Mouse (Mus musculus) olfactory bulb, adult 2 months (tissue): Measurements from ENCODE around the gene Atxn2l. TPM values are rescaled to one million over a fixed set of nuclear protein-coding genes. Genes with fewer than 3 reads are reported as not detected.

Experiments used
- H3K27ac ChIP-seq: fragments of 200-500 bp; 2 replicates; pipeline ENCODE4 v1.5.1; 2012; ENCODE audit warnings: low read depth, low read length; ENCODE audit not compliant: insufficient read depth
- H3K4me1 ChIP-seq: fragments of 200-500 bp; 2 replicates; pipeline ENCODE4 v1.6.1; 2012; ENCODE audit warnings: low read length; ENCODE audit not compliant: control insufficient read depth, insufficient read depth
- H3K4me3 ChIP-seq: fragments of 200-500 bp; 2 replicates; pipeline ENCODE4 v1.5.1; 2012; ENCODE audit warnings: mild to moderate bottlenecking, low read depth, low read length, moderate library complexity; ENCODE audit not compliant: insufficient read depth
- CTCF ChIP-seq: fragments of 200-500 bp; IDR thresholded peaks from 2 replicates; pipeline ENCODE4 v1.5.1; 2012; ENCODE audit warnings: low read depth, mild to moderate bottlenecking, low read length, moderate library complexity; ENCODE audit not compliant: insufficient read depth
- POLR2A ChIP-seq: fragments of 200-500 bp; IDR thresholded peaks from 2 replicates; pipeline ENCODE4 v1.6.1; 2012; ENCODE audit warnings: mild to moderate bottlenecking, low read depth, low read length, moderate library complexity; ENCODE audit not compliant: insufficient read depth
- WGBS: fragments of 180-500 bp; shearing (Covaris S2); methylation state at CpG from one replicate; pipeline ENCODE4 v1.1.7; 2018; 5-methylcytosine and 5-hydroxymethylcytosine counted together
- polyA plus RNA-seq: library from polyadenylated mRNA; stranded (reverse); fragments of >200 nt; gene quantifications from 2 replicates; pipeline ENCODE4 v1.2.4, GENCODE M21; 2012; ENCODE audit warnings: low replicate concordance; ENCODE audit not compliant: missing spikeins, insufficient read depth, insufficient read length

Gene Atxn2l
- polyA plus RNA-seq, 1 experiment = not detected

- Histone ChIP-seq H3K27ac (no peak overlapping the region), H3K4me1 (peaks cover 9% of the 10 kb centered on the region; the same call in 1 of the 2 replicates), H3K4me3 (no peak overlapping the region)
- TF ChIP-seq CTCF (no peak), POLR2A (no peak)
- WGBS = 64% methylated on average over 10 of the region's 10 CpGs
These were observed 42.4 kb downstream of the Atxn2l start for GRCm38 (mm10) chr7:126460623-126461399.

GRCm38 (mm10) chr7:126458844-126459618, 44.2 kb downstream of the Atxn2l start:
- TF ChIP-seq CTCF = no peak
- TF ChIP-seq POLR2A = no peak
- no peaks in the 10 kb centered on the region for H3K4me1 ChIP-seq
- no peak overlapping the region for H3K4me3 ChIP-seq
- WGBS = 86% methylated on average over 11 of the region's 11 CpGs
- no peak overlapping the region for H3K27ac ChIP-seq

GRCm38 (mm10) chr7:126458225-126458624, 45.0 kb downstream of the Atxn2l start:
- no peak for TF ChIP-seq POLR2A
- no peak for TF ChIP-seq CTCF
- H3K27ac ChIP-seq = no peak overlapping the region
- H3K4me3 ChIP-seq = no peak overlapping the region
- 87% methylated on average over 5 of the region's 5 CpGs for WGBS
- H3K4me1 ChIP-seq = no peaks in the 10 kb centered on the region

GRCm38 (mm10) chr7:126456382-126457266, 46.6 kb downstream of the Atxn2l start:
- WGBS = 91% methylated on average over 17 of the region's 17 CpGs
- no peak overlapping the region for H3K4me3 ChIP-seq
- H3K4me1 ChIP-seq = no peaks in the 10 kb centered on the region
- H3K27ac ChIP-seq = no peak overlapping the region
- TF ChIP-seq CTCF (no peak), POLR2A (no peak)

GRCm38 (mm10) chr7:126455242-126455641, 48.0 kb downstream of the Atxn2l start:
- WGBS = 83% methylated on average over 2 of the region's 2 CpGs

GRCm38 (mm10) chr7:126453861-126454260, 49.4 kb downstream of the Atxn2l start:
- no peaks in the 10 kb centered on the region for H3K4me1 ChIP-seq
- H3K27ac ChIP-seq = no peak overlapping the region
- 75% methylated on average over 7 of the region's 7 CpGs for WGBS
- no peak overlapping the region for H3K4me3 ChIP-seq
- TF ChIP-seq POLR2A = no peak
- no peak for TF ChIP-seq CTCF

More at GRCm38 (mm10) chr7:126455242-126455641, 48.0 kb downstream of the Atxn2l start:
- no peak overlapping the region for H3K4me3 ChIP-seq
- TF ChIP-seq CTCF = no peak
- no peak for TF ChIP-seq POLR2A
- no peak overlapping the region for H3K27ac ChIP-seq
- H3K4me1 ChIP-seq = no peaks in the 10 kb centered on the region

- Histone ChIP-seq H3K4me1 (no peaks in the 10 kb centered on the region), H3K27ac (no peak overlapping the region), H3K4me3 (no peak overlapping the region)
- no peak for TF ChIP-seq POLR2A
- no peak for TF ChIP-seq CTCF
- 91% methylated on average over 3 of the region's 3 CpGs for WGBS
These were observed 51.0 kb downstream of the Atxn2l start for GRCm38 (mm10) chr7:126452244-126452643.

- H3K4me3 ChIP-seq = no peak overlapping the region
- no peak for TF ChIP-seq POLR2A
- TF ChIP-seq CTCF = no peak
- no peak overlapping the region for H3K27ac ChIP-seq
- WGBS = 87% methylated on average over 6 of the region's 6 CpGs
- no peaks in the 10 kb centered on the region for H3K4me1 ChIP-seq
These were observed 52.6 kb downstream of the Atxn2l start for GRCm38 (mm10) chr7:126450641-126451040.
